Mouse (Mus musculus) bone marrow, adult 2 months (tissue): ENCODE results near the gene Spred1. TPM values are rescaled to one million over a fixed set of nuclear protein-coding genes. Genes with fewer than 3 reads are reported as not detected.
A peak's percentile ranks its signal among the peaks of the same experiment; 100 is the strongest.

Experiments used
- H3K27ac ChIP-seq: fragments of 200-500 bp; 2 replicates; pipeline ENCODE4 v1.5.1; 2012; ENCODE audit warnings: low read depth, mild to moderate bottlenecking, control low read depth, inconsistent platforms, low read length; ENCODE audit not compliant: control insufficient read depth, poor library complexity, insufficient read depth
- H3K4me1 ChIP-seq: fragments of 200-500 bp; 2 replicates; pipeline ENCODE4 v1.6.1; 2011; ENCODE audit warnings: low read length; ENCODE audit not compliant: control insufficient read depth, insufficient read depth
- H3K4me3 ChIP-seq: fragments of 200-500 bp; replicated peaks from 2 replicates; pipeline ENCODE3; 2011; ENCODE audit warnings: mild to moderate bottlenecking, low read depth, low read length, control low read depth; ENCODE audit not compliant: control insufficient read depth
- CTCF ChIP-seq: fragments of 200-500 bp; IDR thresholded peaks from 2 replicates; pipeline ENCODE4 v1.5.1; 2011; ENCODE audit warnings: low read length, control low read depth; ENCODE audit not compliant: control insufficient read depth, insufficient read depth
- POLR2A ChIP-seq: fragments of 200-500 bp; IDR thresholded peaks from 2 replicates; pipeline ENCODE4 v1.6.1; 2011; ENCODE audit warnings: low read depth, mild to moderate bottlenecking, control low read depth, low read length, borderline replicate concordance; ENCODE audit not compliant: control insufficient read depth
- WGBS: fragments of 180-500 bp; shearing (Covaris S2); methylation state at CpG from one replicate; pipeline ENCODE4 v1.1.7; 2018; 5-methylcytosine and 5-hydroxymethylcytosine counted together
- polyA plus RNA-seq: library from polyadenylated mRNA; stranded (reverse); fragments of >200 nt; gene quantifications from 2 replicates; pipeline ENCODE4 v1.2.4, GENCODE M21; 2011; ENCODE audit warnings: low replicate concordance; ENCODE audit not compliant: missing spikeins, insufficient read depth, insufficient read length

Spred1 gene
- polyA plus RNA-seq, 1 experiment, result 5.6 TPM

DNA sequence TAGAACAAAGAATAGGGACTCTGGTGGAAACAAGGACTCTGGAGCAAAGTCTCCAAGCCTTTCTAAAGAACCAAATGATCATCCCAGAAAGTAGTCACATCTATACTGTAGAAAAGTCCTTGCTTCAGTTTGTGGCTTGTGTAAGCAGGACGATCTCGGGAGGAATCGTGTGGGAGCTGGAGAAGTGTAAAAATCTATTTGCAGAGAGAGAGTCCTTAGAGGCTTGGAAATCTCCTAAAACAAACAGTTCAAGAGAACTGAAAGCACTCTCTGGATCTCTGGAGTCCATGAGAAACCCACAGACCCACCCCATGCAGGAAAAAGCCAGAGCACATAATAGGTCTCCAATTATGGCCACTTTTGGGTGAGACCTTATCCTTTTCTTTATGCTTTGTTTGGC, 31.1 kb upstream of the Spred1 start:
- TF ChIP-seq CTCF, result no peak
- TF ChIP-seq POLR2A, result no peak
- 83% methylated on average over 3 of the region's 3 CpGs for WGBS
- Histone ChIP-seq H3K4me1 (peaks cover 2% of the 10 kb centered on the region; the same call in 1 of the 2 replicates), H3K4me3 (no peak overlapping the region), H3K27ac (no peak overlapping the region)

DNA sequence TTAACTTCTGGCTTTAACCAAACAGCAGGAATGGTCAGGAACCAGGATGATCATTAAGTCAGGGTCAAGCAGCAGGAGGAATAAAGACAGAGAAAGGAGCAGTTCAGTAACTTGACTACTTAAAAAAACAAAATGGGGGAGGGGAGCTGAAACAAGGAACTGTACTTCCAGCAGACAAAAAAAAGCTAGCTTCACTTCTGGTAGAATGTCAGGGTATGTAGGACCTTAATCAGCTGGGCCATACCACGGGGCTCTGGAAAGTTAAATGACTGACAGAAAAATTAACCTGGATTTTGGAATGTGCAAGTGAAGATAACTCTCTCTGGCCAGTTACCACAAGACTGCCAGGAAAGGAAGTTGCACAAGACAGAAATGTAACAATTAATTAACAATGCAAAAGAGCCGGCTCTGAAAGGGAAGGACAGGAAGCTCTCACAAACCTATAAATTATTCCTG, 28.2 kb upstream of the Spred1 start:
- TF ChIP-seq POLR2A, result no peak
- no peak for TF ChIP-seq CTCF
- no peak overlapping the region for H3K4me3 ChIP-seq
- 1% methylated on average over 2 of the region's 2 CpGs for WGBS
- peaks cover 2% of the 10 kb centered on the region; the same call in 1 of the 2 replicates for H3K4me1 ChIP-seq
- no peak overlapping the region for H3K27ac ChIP-seq

DNA sequence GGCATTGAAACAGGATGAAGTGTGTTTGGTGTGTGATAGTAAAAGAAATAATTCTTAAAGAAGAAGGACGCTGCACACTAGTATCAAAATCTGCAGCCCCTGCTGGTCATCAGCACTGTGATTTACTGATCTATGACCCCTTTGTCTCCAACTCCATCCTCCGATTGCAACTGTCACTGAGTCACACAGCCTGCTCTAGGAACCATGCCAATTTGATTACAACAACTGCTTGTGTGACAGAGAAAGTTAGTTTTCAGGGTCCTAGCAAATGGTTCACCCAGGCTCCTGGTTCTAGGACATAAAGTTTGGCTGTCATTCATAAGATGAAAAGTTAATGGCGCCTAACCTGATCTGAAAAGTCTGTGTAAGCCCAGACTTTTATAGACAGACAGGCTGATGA, 25.7 kb upstream of the Spred1 start:
- TF ChIP-seq CTCF (no peak), POLR2A (no peak)
- WGBS, result 51% methylated on average over 3 of the region's 3 CpGs

DNA sequence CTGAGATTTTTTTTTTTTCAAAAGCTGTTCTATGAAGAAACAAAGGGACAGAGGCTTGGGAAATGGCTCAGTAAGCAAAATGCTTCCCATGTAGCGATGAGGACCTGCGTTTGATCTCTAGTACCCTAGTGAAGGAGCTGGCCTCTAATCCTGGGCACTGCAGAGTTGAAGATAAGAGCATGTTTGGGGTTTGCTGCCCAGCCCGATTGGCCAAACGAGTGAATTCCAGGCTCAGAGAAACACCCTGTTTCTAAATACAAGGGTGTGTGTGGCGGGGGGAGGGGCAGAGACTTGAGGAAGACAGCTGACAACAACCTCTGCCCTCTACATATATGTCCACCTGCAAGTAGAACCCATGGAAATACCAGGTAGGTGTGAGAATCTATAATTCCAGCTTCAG, 23.9 kb upstream of the Spred1 start:
- H3K4me3 ChIP-seq, result no peak overlapping the region
- WGBS, result 65% methylated on average over 5 of the region's 5 CpGs
- no peak for TF ChIP-seq CTCF
- TF ChIP-seq POLR2A, result no peak
- H3K4me1 ChIP-seq, result peaks cover 2% of the 10 kb centered on the region; the same call in 1 of the 2 replicates
- no peak overlapping the region for H3K27ac ChIP-seq

More for the DNA sequence above, 25.7 kb upstream of the Spred1 start:
- no peak overlapping the region for H3K4me3 ChIP-seq
- no peak overlapping the region for H3K27ac ChIP-seq
- H3K4me1 ChIP-seq, result peaks cover 2% of the 10 kb centered on the region; the same call in 1 of the 2 replicates

DNA sequence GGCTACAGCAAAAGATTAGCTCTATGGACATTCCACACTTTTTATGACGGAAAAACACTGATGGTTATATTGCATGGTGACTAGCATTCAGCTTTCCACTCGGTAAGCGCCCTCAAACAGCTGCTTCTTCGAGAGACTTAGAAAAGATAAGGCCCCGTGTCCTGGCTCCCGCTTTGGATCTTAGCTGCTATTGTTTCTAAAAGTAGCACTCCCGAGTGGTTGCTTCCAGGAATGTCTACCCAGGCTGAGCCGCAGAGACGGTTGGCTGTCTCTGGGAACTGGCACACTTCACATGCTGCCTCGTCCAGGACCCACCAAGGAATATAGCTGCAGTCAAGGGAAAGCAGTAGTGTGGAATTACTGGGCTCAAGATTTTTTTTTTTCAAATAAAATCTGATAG, 21.9 kb upstream of the Spred1 start:
- H3K4me1 ChIP-seq, result no peaks in the 10 kb centered on the region; the same call in 1 of the 2 replicates
- WGBS, result 81% methylated on average over 10 of the region's 10 CpGs
- H3K4me3 ChIP-seq, result no peak overlapping the region
- TF ChIP-seq POLR2A (no peak), CTCF (no peak)
- H3K27ac ChIP-seq, result no peak overlapping the region

DNA sequence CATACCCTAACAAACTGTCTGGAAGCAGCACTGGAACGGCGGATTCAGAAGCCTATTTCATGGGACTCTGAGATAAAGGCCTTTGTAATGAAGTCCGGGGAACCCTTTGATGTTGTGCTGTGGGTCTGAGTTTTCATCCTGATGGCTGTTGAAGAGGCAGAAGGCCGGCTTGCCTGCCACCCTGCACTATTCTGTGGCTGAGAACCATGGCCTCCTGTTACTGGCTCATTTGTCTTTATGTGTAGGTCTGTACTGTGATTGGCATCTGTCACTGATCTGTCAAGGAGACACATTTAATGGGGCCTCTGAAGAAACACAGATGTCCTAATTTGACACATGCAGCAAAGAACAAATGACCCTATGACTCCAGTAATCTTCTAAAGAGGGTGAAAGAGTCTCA, 17.7 kb upstream of the Spred1 start:
- TF ChIP-seq CTCF (no peak), POLR2A (no peak)
- H3K4me3 ChIP-seq, result no peak overlapping the region
- no peak overlapping the region for H3K27ac ChIP-seq
- 89% methylated on average over 4 of the region's 4 CpGs for WGBS
- peaks cover 1% of the 10 kb centered on the region for H3K4me1 ChIP-seq

DNA sequence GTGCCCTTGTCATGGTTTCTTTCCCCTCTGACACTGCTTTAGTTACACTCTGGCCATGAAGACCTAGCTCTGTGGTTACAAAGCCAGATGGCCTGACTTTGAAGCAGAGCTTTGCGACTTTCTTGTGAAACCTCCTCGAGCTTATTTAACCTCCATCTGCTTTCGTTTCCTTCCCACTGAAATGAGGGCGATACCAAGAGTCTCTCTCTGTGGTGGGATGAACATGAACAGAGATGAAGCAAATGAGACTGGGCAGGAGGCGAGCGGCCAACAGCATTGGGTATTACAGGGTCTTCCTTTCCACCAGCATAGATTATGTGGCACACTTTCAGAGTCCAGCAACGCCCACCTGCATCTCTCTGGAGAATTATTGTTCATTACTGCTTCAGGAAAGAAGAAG, 15.8 kb upstream of the Spred1 start:
- TF ChIP-seq POLR2A (no peak), CTCF (no peak)
- H3K27ac ChIP-seq, result peak overlapping the region; percentile 29; the same call in 1 of the 2 replicates
- WGBS, result 3% methylated on average over 7 of the region's 7 CpGs
- peaks cover 1% of the 10 kb centered on the region for H3K4me1 ChIP-seq
- H3K4me3 ChIP-seq, result peak overlapping the region; percentile 5

DNA sequence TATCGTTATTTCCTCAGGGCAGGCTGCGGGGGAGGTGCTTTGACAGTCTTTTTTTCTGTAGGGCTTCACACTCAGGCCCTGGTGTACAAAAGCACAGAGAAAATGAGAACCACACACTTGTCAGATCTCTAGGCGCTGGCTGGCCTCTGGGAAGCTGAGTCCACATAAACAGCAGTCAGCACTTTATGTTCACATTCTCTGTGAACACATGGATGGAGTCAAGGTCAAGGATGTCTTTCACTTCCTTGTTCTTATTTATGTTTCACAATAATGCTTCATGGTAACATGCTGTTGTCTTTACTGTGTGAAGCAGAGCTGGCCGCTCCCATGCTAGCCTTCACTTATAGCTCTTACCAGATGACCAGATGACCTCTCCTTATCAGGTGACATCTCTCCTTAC, 13.1 kb upstream of the Spred1 start:
- H3K27ac ChIP-seq, result no peak overlapping the region
- H3K4me1 ChIP-seq, result peaks cover 1% of the 10 kb centered on the region
- no peak for TF ChIP-seq POLR2A
- WGBS, result 41% methylated on average over 4 of the region's 4 CpGs
- no peak overlapping the region for H3K4me3 ChIP-seq

DNA sequence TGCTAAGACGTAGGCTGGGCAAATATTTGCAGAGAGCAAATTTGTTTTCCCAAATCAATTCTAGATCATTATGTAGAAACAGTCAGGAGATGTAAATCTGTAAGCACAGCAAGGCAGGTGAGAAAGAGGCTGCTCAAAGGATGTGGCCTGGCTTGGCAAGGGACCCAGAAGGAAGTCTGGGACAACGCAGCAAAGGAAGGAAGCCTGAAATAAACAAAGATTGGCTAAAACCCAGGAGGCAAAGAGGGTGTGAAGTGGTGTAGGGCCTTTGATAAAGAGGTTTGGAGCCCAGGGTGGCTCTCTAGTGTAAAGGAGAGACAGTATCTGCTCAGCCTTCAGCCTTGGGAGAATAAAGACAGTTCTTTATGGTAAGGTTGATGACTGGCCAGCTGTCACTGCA, 11.9 kb upstream of the Spred1 start:
- H3K27ac ChIP-seq, result no peak overlapping the region
- peaks cover 1% of the 10 kb centered on the region for H3K4me1 ChIP-seq
- no peak overlapping the region for H3K4me3 ChIP-seq
- WGBS, result 26% methylated on average over 2 of the region's 2 CpGs
- TF ChIP-seq POLR2A (no peak), CTCF (no peak)
